Mouse (Mus musculus) kidney, embryonic 14.5 days (tissue): ENCODE data around the gene Hist1h2an. TPM values are rescaled to one million over a fixed set of nuclear protein-coding genes. Genes with fewer than 3 reads are reported as not detected.
"Not testable (repeated sequence)": the region's sequence is repeated elsewhere in the genome, so short reads cannot be mapped to it uniquely, and the experiment has no call there.

Experiments
- ATAC-seq: fragments of 200-750 bp; cut with Nextera tagmentation; 2 replicates; pipeline ENCODE4 v1.8.0; 2017; ENCODE audit warnings: moderate number of reproducible peaks, mild to moderate bottlenecking, moderate TSS enrichment, moderate library complexity; ENCODE audit not compliant: low FRiP score, low TSS enrichment
- H3K27ac ChIP-seq: fragments of 300-500 bp; sonication (generic); 2 replicates; pipeline ENCODE4 v1.5.1; 2014; ENCODE audit warnings: low read depth, mild to moderate bottlenecking, low read length, moderate library complexity, mixed read lengths
- H3K27me3 ChIP-seq: fragments of 300-500 bp; sonication (generic); 2 replicates; pipeline ENCODE4 v1.6.1; 2014; ENCODE audit warnings: mild to moderate bottlenecking, low read length; ENCODE audit not compliant: control insufficient read depth, insufficient read depth
- H3K36me3 ChIP-seq: fragments of 300-500 bp; sonication (generic); 2 replicates; pipeline ENCODE4 v1.6.1; 2014; ENCODE audit warnings: low read length, mixed read lengths; ENCODE audit not compliant: control insufficient read depth, insufficient read depth
- H3K4me1 ChIP-seq: fragments of 300-500 bp; sonication (generic); 2 replicates; pipeline ENCODE4 v1.6.1; 2014; ENCODE audit warnings: low read length, mixed read lengths; ENCODE audit not compliant: control insufficient read depth, insufficient read depth
- H3K4me2 ChIP-seq: fragments of 300-500 bp; sonication (generic); replicated peaks from 2 replicates; pipeline ENCODE4 v1.6.1; 2014; ENCODE audit warnings: low read depth, mild to moderate bottlenecking, low read length
- H3K4me3 ChIP-seq: fragments of 300-500 bp; sonication (generic); 2 replicates; pipeline ENCODE4 v1.5.1; 2014; ENCODE audit warnings: mild to moderate bottlenecking, low read length
- H3K9ac ChIP-seq: fragments of 300-500 bp; sonication (generic); 2 replicates; pipeline ENCODE4 v1.6.1; 2014; ENCODE audit warnings: low read depth, mild to moderate bottlenecking, low read length, moderate library complexity
- H3K9me3 ChIP-seq: fragments of 300-500 bp; sonication (generic); 2 replicates; pipeline ENCODE4 v1.6.1; 2016; ENCODE audit warnings: low read length; ENCODE audit not compliant: control insufficient read depth
- WGBS: fragments of 180-500 bp; shearing (Covaris S2); extraction: QIAGEN DNeasy Blood & Tissue Kit; methylation state at CpG from one replicate; pipeline ENCODE4 v1.1.7; 2014; 5-methylcytosine and 5-hydroxymethylcytosine counted together
- polyA plus RNA-seq: library from polyadenylated mRNA; unstranded; fragments of >200 nt; fragmentation: Nextera tagmentation; extraction: Ambion mirVana; gene quantifications from 2 replicates; pipeline ENCODE4 v1.2.1, GENCODE M21; 2014

The Hist1h2an gene
- polyA plus RNA-seq: 11.0 and 12.2 TPM in 2 replicates

DNA sequence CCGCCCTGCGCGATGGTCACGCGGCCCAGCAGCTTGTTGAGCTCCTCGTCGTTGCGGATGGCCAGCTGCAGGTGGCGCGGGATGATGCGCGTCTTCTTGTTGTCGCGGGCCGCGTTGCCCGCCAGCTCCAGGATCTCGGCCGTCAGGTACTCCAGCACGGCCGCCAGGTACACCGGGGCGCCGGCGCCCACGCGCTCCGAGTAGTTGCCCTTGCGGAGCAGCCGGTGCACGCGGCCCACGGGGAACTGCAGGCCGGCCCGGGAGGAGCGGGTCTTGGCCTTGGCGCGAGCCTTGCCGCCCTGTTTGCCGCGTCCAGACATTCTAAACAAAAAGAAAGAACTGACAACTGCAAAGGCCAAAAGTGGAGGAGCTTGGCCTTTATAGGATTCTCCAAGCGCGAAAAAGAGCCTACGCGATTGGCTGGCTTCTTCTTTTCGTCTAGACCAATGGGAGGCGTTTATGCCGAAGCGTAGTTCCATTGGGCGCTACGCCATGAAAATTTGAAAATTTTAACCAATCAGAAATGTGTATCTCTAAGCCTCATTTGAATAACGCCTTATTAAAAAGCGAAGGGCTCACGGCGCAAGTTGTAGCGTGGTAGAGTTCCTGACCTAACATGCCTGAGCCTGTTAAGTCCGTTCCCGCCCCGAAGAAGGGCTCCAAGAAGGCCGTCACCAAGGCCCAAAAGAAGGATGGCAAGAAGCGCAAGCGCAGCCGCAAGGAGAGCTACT, at the start of gene Hist1h2an, which contains the start of gene Hist1h2bp:
Hist1h2an (minus strand) TSS at position 320 of the 731 bp plus-strand sequence.
Hist1h2bp (plus strand) TSS at position 563 of the 731 bp plus-strand sequence.
- peak within 1 kb of the TSS; percentile 34 for H3K4me3 ChIP-seq
- not testable (repeated sequence) for H3K27me3 ChIP-seq, H3K36me3 ChIP-seq, H3K9me3 ChIP-seq
- peaks cover 24% of the 10 kb centered on the region; the same call in 1 of the 2 replicates for H3K4me1 ChIP-seq
- peak within 1 kb of the TSS; percentile 59 for H3K9ac ChIP-seq
- ATAC-seq: peak; percentile 97
- peak within 1 kb of the TSS; percentile 44 for H3K4me2 ChIP-seq
- WGBS: 0% methylated on average over 32 of the region's 63 CpGs
- peak within 1 kb of the TSS; percentile 91 for H3K27ac ChIP-seq

DNA sequence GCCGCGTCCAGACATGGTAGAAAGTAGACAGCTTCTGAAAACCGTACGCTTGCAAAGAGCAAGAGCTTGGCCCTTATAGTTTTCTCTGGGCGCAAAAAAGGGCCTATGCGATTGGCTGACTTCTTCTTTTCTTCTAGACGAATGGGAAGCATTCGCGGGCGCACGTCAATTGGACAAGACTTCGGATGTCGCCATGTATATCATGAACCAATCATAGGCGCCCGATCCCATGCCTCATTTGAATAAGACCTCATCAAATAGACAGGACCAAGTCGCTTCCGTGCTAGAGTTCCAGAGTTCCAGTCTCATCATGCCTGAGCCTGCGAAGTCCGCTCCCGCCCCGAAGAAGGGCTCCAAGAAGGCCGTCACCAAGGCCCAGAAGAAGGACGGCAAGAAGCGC, 46.4 kb upstream of the Hist1h2an start, which contains the start of the genes Hist1h2ap and Hist1h2br:
Hist1h2ap (minus strand) TSS at position 47 of the 400 bp plus-strand sequence.
Hist1h2br (plus strand) TSS at position 283 of the 400 bp plus-strand sequence.
- no CpG with 5 or more reads among the region's 24 CpGs for WGBS
- peak; percentile 95 for ATAC-seq

DNA sequence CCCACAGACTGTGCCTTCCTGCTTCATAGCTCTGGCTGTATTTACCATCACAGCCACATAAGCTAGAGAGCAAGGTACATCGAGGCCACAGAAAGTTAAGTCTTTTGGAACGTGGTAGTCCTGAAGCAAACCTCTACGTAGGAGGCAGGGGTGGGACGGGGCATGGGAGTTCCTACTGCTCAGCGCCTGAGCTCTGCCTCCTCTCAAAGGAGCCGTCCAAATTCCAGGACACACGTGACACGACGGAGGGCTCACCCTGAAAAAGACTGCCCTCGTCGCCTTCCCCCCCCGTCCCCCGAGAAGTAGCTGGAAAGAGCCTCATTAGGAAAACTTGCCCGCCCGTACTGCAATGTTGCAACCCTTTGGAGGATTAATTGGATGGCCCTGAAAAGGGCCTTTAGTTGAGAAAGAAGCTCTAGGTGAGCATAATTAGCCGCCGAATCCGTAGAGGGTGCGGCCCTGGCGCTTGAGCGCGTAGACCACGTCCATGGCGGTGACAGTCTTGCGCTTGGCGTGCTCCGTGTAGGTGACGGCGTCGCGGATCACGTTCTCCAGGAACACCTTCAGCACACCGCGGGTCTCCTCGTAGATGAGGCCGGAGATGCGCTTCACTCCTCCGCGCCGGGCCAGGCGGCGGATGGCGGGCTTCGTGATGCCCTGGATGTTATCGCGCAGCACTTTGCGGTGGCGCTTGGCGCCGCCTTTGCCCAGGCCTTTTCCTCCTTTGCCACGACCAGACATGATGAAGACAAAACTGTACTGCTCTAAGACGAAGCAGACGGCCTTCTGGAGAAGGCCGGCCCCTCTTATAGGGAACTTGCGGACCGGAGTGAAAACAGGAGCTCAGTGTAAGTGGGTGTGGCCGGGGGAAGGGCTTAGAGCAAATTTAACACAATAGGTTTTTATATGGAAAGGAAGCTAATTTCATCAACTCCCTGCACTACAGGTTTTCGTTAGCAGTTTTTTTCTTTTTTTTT, 44.7 kb upstream of the Hist1h2an start, which contains the start of gene Hist1h4n:
Hist1h4n (minus strand) TSS at position 779 of the 977 bp plus-strand sequence.
- not testable (repeated sequence) for H3K9me3 ChIP-seq, H3K9ac ChIP-seq, H3K4me2 ChIP-seq, H3K4me1 ChIP-seq, H3K36me3 ChIP-seq, H3K27me3 ChIP-seq
- WGBS: 0% methylated on average over 18 of the region's 58 CpGs
- peak within 1 kb of the TSS; percentile 10; the same call in 1 of the 2 replicates for H3K4me3 ChIP-seq
- peak; percentile 88 for ATAC-seq
- H3K27ac ChIP-seq: 0 out of 2 replicates have a peak within 1 kb of the TSS, but pooled peaks have one; percentile 59

More for the DNA sequence above, 46.4 kb upstream of the Hist1h2an start, which contains the start of the genes Hist1h2ap and Hist1h2br:
- not testable (repeated sequence) for H3K9me3 ChIP-seq, H3K27ac ChIP-seq, H3K4me3 ChIP-seq, H3K27me3 ChIP-seq, H3K4me1 ChIP-seq, H3K9ac ChIP-seq, H3K36me3 ChIP-seq, H3K4me2 ChIP-seq

DNA sequence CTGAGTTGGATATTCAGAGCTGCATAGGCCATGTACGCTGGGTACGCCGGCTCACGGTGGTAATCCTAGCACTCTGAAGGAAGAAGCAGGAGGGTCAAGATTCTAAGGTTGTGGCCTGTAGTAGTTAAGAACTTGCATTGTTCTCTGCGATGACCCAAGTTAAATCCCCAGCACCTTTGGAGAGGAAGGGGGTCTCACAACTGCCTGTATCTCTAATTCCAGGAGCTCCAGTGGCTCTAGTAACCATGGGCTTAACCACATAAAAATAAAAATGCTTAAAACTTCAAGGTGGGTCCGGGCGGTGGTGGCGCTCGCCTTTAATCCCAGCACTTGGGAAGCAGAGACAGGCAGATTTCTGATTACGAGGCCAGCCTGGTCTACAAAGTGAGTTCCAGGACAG, 43.3 kb upstream of the Hist1h2an start:
- H3K36me3 ChIP-seq: no peaks in the 10 kb centered on the region
- H3K4me2 ChIP-seq: no peak overlapping the region
- WGBS: 93% methylated on average over 10 of the region's 10 CpGs
- no peak for ATAC-seq
- no peak overlapping the region for H3K4me3 ChIP-seq
- peak overlapping the region; percentile 30; the same call in 1 of the 2 replicates for H3K27ac ChIP-seq
- no peaks in the 10 kb centered on the region for H3K4me1 ChIP-seq
- 0 out of 2 replicates have a peak overlapping the region, but pooled peaks have one; percentile 12 for H3K9ac ChIP-seq
- H3K27me3 ChIP-seq: no peaks in the 10 kb centered on the region
- no peaks in the 10 kb centered on the region for H3K9me3 ChIP-seq

DNA sequence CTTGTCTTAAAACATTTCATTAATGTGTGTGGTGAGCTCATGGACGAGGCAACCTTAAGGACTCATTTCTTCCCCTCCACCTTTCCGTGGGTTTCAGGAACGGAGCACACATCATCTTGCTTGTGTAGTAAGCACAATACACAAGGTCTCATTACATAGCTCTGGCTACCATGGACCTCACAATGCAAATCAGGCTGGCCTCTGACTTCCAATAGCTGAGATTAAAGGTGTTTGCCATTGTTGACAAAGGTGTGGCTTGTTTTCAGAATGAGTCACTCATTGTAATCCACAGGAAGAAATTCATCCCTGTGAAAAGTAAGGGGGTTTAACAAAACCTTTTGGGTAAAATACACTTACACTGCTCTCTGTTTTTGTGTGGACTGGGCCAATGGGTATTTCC, 41.5 kb upstream of the Hist1h2an start:
- H3K36me3 ChIP-seq: no peaks in the 10 kb centered on the region
- H3K9me3 ChIP-seq: no peaks in the 10 kb centered on the region
- no peak overlapping the region for H3K4me3 ChIP-seq
- H3K4me2 ChIP-seq: no peak overlapping the region
- no peaks in the 10 kb centered on the region for H3K27me3 ChIP-seq
- H3K27ac ChIP-seq: no peak overlapping the region
- H3K4me1 ChIP-seq: no peaks in the 10 kb centered on the region
- 91% methylated on average over 3 of the region's 3 CpGs for WGBS
- no peak overlapping the region for H3K9ac ChIP-seq
- ATAC-seq: no peak

DNA sequence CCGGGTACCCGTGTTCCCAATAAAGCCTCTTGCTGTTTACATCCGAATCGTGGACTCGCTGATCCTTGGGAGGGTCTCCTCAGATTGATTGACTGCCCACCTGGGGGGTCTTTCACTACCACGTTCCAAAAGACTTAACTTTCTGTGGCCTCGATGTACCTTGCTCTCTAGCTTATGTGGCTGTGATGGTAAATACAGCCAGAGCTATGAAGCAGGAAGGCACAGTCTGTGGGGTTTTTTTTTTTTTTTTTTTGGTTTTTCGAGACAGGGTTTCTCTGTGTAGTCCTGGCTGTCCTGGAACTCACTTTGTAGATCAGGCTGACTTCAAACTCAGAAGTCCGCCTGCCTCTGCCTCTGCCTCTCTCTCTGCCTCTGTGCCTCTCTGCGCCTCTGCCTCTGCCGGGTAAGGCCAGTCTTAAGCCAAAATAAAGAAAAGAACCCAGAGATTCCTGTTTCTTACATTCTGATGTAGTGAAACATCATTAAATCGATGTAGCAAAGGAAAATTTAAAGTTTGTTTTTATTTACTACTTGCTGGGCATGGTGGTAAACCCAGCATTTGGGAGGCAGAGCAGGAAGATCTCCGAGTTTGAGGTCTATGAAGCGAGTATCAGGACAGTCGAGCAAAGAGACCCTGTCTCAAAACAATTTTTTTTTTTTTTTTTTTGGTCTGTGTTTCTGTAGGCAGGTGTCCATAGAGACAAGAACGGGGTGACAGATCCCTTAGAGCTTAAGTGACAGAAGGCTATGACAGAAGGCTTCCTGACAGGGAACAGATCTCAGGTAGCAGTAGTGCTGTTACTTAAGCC, 33.3 kb upstream of the Hist1h2an start:
- not testable (repeated sequence) for H3K9ac ChIP-seq, H3K27ac ChIP-seq, H3K36me3 ChIP-seq, H3K9me3 ChIP-seq, H3K4me1 ChIP-seq, ATAC-seq, H3K27me3 ChIP-seq, H3K4me3 ChIP-seq, H3K4me2 ChIP-seq
- 74% methylated on average over 5 of the region's 16 CpGs for WGBS

DNA sequence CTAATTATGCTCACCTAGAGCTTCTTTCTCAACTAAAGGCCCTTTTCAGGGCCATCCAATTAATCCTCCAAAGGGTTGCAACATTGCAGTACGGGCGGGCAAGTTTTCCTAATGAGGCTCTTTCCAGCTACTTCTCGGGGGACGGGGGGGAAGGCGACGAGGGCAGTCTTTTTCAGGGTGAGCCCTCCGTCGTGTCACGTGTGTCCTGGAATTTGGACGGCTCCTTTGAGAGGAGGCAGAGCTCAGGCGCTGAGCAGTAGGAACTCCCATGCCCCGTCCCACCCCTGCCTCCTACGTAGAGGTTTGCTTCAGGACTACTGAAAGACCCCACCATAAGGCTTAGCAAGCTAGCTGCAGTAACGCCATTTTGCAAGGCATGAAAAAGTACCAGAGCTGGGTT, 25.1 kb upstream of the Hist1h2an start:
- not testable (repeated sequence) for H3K27ac ChIP-seq, H3K36me3 ChIP-seq, H3K9me3 ChIP-seq, H3K4me1 ChIP-seq, H3K4me2 ChIP-seq, H3K27me3 ChIP-seq
- ATAC-seq: peak; percentile 62
- Histone ChIP-seq H3K4me3 (peak overlapping the region; percentile 16; the same call in 1 of the 2 replicates), H3K9ac (peak overlapping the region; percentile 28; the same call in 1 of the 2 replicates)
- 1% methylated on average over 10 of the region's 14 CpGs for WGBS

DNA sequence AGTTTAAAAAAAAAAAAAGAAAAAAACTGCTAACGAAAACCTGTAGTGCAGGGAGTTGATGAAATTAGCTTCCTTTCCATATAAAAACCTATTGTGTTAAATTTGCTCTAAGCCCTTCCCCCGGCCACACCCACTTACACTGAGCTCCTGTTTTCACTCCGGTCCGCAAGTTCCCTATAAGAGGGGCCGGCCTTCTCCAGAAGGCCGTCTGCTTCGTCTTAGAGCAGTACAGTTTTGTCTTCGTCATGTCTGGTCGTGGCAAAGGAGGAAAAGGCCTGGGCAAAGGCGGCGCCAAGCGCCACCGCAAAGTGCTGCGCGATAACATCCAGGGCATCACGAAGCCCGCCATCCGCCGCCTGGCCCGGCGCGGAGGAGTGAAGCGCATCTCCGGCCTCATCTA, 24.5 kb upstream of the Hist1h2an start, which contains the start of gene Hist1h4m:
Hist1h4m (plus strand) TSS at position 208 of the 400 bp plus-strand sequence.
- WGBS: no CpG with 5 or more reads among the region's 24 CpGs
- H3K27ac ChIP-seq, H3K36me3 ChIP-seq, H3K27me3 ChIP-seq, H3K4me1 ChIP-seq, H3K4me2 ChIP-seq, H3K9me3 ChIP-seq: not testable (repeated sequence)
- Histone ChIP-seq H3K9ac (peak within 1 kb of the TSS; percentile 28; the same call in 1 of the 2 replicates), H3K4me3 (peak within 1 kb of the TSS; percentile 16; the same call in 1 of the 2 replicates)
- peak; percentile 69 for ATAC-seq
